Mouse (Mus musculus) gastrocnemius, postnatal 14 days (tissue): ENCODE measurements at regions not wholly inside any gene's neighbourhood (a gene's known extent, or its start where the extent isn't known, plus 50 kb on each side); places are given as distances from the start of the nearest gene placed in this dataset.

Experiments used
- DNase-seq: peaks from one replicate; pipeline ENCODE4 v3.0.0; 2021; ENCODE audit warnings: mixed read lengths
- intact Hi-C: fragments of 180-260 bp; cut with DNase I; formaldehyde crosslinking; loops from one replicate; pipeline ENCODE4 v1.15.1; 2025; ENCODE audit warnings: low total_unique reads

DNA sequence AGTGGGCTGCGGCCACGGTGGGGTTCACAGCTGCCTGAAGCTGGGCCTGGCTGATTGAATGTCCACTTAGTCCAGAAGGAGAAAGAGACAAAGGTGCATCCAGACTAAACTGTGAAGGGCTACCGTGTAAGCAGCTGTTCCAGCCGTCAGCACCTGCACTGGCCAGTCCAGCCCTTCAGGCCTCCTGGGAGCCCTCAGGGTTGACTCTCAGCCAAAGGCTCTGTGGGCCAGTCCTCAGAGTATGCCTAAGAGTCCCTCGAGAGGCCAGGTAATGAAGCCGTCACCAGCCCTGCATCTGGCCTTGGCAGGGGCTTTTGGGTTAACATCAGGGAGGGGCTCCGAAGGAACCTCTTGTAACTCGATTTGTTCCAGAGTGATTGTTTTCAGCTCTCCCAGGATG is 187.4 kb downstream of the Gpd2 start:
- intact Hi-C loops = no loop called here
- DNase-seq = no peak

DNA sequence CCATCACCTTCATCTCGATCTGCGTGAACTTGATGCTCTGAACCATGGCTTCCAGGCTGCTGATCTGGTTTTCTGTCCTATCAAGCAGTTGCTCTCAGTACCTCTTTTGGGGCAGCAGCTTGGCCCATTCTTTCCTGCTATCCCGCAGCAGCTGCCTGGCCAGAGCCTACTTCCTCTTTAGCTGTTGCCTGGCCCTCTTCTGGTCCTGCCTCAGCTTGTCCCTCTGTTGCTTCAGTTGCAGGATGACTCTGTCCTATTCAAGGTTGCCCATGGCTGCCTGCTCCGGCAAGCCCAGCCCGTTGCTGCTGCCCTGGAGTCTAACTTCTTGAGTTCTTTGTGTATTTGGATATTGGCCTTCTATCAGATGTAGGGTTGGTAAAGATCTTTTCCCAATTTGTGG is 188.0 kb downstream of the Gpd2 start:
- intact Hi-C loops = no loop called here
- DNase-seq = no peak

DNA sequence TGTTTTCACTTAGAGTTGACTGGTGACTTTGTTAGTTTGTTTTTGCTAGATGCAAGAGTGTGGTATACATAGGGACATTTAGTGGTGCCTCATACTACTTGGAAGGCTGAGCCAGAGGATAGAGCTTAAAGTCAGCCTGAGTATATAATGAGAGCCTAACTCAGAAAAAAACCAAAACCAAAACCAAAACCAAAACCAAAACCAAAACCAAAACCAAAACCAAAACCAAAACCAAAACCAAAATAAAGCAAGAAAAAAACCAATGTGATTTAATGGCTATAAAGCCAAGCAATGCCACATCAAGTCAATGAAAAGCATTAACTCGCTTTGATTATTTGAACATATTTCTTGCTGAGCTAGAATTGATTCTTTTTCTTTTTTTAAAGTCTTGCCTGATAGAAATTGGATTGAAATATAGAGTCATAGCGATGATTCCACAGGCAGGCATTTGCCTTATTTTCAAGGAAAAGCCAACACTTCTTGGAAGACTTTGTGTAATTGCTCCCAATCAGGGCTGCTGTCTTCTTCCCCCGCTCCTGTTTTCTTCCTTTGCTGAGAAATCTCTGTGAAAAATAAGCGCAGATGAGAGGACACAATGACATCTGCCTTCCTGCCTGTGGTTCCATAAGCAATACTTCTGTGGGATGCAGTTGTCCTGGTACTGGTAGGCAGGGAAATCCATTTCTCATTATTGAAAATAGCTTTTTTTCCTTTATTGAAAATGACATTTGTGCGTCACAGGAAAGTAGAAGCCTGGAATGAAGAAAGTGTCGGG is 213.7 kb downstream of the Gpd2 start:
- DNase-seq = no peak
- intact Hi-C loops = no loop called here

DNA sequence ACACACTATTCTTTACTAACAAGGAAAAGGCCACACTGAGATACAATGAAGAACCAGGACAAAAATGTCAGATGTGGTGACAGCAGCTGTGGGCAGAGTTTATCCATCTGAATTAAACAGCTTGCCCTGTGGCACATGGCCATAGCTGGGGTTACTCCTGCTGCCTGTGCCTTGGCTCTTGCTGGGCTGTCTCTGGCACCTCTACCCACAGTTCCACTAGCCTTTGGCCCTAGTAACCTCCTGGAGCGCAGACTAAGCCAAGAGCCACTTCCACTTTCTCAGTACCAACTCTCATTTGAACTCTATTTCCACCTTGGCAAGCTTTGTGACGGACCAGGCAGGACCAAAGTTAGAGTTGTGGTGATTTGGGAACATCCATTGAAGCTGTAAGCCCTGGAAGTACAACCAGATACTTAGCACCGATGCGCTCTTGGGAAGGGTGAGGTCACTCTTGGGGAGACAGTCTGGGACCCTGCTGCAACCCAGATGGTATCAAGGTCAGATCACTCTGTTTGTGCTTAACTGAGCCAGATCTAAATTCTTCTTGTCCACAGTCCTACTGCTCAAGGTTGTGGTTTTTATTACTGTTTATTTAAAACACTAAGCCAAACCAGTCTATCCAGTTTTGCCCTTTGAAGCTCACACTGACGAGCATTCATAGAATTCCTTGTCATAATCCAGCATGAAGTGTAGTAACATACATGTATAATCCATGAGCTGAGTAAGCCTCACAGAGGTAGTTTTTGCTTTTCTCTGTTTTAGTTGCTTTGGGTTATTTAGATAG is 216.7 kb downstream of the Gpd2 start:
- intact Hi-C loops = no loop called here
- peak; percentile 51 for DNase-seq

DNA sequence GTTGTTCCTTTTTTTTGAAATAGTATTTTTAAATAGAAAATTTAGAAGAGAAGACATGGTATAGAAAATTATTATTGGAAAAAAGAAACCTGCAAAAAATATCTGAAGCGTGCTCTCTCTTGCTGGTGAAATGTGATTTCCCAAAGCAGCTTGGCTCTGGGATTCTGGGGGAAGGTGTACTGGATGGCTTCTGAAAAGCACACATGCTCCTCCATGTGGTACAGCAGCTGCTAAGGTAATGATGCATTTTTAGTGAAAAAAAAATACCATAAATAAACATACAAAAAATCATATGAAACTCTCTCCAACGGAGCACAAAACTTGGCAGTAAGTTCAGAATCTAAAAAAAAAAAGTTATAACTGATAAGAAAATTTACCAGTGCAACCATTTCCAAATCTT is 222.5 kb downstream of the Gpd2 start:
- DNase-seq = no peak
- intact Hi-C loops = no loop called here

DNA sequence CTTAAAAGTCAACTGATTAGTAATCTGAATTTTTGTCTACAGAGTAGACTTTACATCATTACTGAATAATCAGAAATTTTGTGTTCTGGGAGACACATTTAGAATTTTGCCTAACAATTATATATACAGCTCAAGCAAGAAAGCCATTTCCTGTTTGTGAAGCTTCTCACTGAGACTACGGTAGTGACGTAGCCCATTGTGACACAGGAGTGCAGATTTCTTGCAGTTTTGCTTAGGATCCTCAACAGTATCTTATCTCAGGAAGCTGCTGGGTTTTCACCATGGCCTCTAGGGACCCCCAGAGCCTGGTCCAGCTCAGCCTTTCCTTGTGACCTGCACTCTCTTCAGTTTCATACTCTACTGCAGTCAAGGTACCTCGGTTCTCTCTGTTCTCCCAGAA is 236.4 kb downstream of the Gpd2 start:
- intact Hi-C loops = no loop called here
- no peak for DNase-seq

DNA sequence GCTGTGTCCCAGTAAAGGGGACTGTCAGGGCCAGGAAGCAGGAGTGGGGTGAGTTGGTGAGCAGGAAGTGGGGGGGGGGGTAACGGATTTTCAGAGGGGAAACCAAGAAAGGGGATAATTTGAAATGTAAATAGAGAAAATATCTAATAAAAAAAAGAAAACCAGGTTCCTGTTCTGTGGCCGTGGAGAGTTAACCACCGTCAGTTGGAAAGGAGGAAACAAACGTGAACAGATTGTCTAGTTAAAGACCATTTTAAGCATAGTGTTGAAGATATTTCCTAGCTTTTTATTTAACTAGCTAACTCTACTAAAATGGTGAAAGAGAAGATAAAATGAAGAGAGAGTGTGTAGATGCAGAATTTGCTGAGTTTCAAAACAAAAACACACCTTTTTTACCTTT is 254.7 kb downstream of the Gpd2 start:
- intact Hi-C loops = no loop called here
- no peak for DNase-seq

DNA sequence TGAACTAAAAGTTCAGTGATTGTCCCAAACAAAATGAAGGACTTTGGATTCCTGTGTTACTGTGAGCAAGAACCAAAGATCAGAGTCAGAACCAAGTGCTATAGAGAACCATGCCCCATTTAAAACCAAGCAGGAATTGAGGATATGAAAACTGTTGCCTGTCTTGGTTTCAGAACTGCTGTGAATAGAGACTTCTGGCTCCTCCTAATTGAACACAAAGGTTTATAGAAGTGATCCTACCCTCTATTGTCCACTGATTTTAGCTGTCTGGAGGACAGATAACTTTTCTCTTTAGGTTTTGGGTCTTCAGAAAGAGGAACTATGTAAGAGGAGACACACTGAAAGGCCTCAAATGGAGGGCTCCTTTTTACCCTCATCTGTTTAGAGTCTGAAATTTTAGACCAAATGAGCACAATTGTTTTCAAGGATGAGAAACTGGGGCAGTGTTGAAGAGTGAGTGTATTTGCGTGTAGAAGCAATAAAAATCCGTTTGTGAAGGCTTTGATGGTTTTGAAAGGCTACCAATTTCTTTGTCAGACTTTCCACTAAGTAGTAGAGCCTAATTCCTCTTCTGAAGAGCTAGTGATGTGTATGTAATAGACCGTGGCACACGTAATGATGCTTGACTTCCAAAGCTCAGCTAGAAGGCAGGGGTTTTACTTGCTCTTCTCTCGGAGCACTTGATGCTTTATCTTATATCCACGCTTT is 255.6 kb downstream of the Gpd2 start:
- DNase-seq = no peak

DNA sequence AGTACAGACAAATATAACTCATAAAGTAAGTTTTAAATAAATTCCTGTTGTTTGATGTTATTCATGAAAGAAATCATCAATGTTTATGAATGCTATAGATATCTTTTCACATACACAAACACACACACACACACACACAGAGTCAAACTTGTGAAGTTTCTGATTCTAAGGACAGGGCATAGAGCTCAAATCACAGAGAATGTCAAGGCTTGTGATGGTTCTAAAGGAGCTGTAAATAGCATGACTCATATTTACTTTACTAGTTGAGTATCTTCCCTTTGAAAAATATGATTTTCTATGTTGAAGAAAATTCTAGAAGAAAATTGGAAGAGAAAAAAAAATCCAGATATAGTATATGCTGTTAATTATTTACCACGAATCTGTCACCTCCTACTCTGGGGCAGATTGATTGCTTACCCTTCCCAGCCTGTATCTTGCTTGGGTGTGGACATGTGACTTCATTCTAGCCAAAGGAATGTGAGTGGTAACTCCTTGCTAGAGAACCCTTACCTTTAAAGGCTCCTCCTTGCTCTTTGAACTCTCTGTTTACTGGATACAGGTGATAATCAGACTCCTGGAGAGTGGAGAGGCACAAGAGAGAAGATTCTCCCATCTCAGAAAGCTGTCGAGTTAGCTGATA is 259.0 kb downstream of the Gpd2 start:
- no peak for DNase-seq
- intact Hi-C loops = no loop called here

More for the DNA sequence above, 255.6 kb downstream of the Gpd2 start:
- intact Hi-C loops = no loop called here

DNA sequence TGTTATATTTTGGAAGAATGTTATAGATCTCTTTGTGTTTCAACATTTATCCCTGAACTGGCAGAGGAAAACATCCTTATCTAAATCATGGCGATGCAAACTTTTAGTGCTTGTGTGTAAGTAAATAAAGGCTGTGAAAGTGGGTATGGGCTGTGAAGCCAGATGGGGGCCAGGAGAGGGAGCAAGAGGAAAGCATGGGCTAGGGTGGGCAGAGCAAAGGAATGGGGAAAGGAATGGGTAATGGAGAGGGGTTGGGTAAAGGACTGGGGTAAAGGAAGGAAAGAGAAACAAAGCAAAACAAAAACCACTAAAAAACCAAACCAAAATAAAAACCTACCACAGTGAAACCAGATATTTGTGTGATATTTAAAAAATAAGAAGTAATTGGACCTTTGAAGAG is 260.5 kb downstream of the Gpd2 start:
- DNase-seq = no peak
- intact Hi-C loops = no loop called here

DNA sequence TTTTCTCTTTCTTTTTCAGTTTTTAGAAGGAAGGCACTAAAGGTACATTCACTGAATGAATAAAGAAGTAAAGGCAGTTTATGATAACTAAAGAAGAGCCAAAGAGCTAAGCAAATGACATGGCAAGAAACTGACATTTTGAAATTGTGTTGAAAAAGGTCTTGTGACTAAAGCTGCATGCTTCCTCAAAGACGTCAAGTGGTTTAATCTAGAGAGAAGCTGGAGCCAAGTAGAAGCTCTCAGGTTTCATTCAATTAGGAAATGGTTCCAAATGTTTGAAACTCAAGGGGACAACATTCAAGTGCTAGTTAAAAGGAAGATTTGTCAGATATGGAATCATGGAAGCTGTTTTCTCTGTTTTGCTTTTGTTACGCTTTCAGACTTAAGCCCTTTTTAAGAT is 267.2 kb downstream of the Gpd2 start:
- no peak for DNase-seq
- intact Hi-C loops = no loop called here

DNA sequence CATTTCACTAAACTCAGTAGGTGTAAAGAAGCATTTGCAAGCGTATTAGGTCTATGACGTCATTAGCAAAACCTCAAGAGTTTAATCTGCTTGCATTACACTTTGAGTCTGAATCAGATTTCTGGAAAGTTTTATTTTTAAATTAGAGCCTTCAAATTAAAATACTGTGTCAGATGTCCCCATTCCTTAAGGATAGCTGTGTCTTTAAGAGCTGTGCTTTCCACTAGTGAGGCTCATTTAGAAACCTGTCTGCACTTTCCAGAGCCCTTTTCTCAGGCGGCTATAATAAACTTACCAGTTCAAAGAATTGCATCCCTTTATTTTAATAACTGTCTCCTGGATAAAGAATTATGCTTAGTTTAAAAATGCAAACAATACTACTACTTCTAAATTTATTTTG is 285.0 kb downstream of the Gpd2 start:
- intact Hi-C loops = no loop called here
- DNase-seq = no peak

DNA sequence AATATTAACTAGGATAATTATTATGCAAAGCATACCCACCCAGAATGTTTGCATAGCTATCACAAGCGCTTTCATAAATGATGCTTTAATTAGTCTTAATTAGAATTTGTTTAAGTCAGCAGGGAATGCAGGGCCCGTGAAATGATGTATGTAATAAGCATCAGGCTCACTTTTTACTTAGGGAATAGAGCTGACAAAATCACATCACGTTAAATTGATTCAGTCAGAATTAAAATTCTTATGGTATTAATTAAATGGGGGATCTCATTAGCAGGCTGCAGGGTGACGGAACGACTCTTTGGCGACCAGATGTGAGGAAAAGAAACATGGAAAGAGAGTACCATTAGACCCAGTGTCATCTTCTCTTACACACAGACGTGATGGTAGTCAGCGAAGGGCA is 285.5 kb downstream of the Gpd2 start:
- intact Hi-C loops = no loop called here
- no peak for DNase-seq

DNA sequence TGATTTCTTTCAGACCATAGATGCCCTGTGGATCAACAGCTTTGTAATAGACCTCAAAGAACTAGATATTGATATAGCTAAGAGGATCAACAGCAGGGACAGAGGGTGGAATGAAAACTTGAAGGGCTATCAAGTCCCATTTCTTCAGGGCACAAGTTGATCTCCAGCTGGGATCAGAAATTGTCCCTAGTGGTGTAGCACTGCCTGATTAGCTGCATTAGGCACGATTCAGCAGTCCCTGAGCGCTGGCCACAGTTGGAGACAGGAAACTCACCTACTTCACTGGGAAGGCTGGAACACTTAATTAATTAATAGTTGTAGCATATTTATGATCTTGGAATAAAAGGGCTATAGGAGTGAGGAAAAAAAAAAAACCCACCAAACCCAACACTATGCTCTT is 290.5 kb downstream of the Gpd2 start:
- DNase-seq = no peak
- intact Hi-C loops = no loop called here

DNA sequence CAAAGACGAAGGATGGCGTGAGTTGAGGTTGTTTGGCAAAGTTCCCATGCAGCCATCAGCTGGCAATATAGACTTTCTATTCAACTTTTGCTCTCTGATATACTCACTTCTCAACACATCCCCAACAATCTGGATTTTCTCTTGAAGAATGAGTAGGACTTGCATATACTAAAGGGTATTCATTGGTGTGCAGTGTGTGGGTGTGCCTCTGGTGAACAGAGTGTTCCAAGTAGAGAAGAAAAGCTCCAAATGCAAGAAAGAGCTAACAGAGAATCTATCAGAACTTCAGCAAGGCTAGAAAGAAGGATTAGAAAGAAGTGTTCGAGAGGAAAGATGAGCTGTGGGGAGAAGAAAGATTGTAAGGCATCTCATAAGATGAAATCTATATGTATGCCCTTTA is 302.4 kb downstream of the Gpd2 start:
- DNase-seq = no peak
- intact Hi-C loops = no loop called here

DNA sequence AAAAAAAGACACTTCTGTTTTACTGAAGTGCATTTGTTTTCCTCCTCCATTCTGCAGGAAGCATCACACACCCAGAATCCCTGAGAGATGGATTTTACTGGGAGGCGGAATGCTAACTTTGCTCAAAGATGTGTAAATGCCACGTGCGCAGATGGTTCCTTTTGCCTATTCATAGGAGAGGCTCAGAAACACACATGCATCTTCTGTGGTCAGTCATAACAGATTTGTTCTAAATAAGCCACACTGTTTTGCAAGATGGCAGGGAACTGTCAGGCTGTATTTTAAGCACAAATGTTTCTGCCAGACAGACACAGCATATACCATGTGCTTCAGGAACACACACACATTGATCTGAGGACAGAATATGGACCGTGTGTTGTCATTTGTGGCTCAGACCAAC is 327.8 kb downstream of the Gpd2 start:
- DNase-seq = no peak
- intact Hi-C loops = no loop called here

DNA sequence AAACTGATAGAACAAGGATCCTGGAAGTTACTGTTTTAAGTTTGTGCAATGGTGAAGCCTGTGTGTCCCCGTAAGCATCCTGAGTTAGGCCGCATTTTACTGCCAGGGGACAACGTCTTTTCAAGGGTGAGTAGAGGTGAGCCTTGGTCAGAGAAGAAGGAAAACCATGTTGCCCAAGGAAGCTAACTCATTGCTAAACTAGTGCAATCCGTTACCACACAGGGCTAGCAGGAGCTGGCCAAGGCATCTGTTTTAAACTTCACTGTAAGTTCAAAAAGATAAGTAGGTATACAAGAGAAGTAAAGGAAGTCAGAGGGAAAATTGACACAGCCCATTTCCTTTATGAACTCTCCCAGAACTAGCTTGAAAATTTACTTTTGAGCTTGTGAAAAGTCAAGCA is 328.7 kb downstream of the Gpd2 start:
- DNase-seq = no peak
- intact Hi-C loops = no loop called here

DNA sequence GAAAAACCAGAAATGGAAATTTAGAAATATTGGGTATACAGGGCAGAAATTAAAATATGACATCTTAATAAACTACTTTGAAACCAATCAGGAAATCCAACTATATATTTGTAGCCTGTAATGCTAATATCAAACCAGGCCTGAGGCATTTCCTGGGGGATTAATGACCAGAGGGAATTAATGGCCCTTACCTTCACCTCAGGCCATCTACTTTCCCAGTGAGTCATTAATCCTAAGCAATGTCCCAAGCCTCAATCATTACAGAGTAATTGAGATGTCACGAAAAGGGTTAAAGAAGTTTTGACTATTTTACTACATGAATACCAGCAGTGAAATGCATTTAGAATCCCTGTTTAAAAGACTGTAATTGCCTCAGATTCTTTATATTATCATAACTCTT is 329.7 kb downstream of the Gpd2 start:
- intact Hi-C loops = no loop called here
- no peak for DNase-seq

DNA sequence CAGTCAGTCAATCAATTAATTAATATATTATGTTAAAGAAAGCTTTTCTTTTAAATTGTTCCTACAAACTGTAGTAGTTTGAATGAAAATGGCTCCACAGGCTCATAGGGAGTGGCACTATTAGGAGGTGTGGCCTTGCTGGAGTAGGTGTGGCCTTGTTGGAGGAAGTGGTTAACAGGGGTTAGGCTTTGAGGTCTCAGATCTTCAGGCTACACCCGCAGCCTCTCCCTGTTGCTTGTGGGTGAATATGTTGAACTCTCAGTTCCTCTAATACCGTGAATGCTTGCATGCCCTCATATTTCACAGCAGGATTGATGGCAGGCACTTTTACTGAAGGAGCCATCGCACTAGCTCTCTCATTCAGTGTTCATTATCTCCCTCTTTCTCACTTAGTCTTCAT is 349.6 kb downstream of the Gpd2 start:
- no peak for DNase-seq
- intact Hi-C loops = no loop called here

DNA sequence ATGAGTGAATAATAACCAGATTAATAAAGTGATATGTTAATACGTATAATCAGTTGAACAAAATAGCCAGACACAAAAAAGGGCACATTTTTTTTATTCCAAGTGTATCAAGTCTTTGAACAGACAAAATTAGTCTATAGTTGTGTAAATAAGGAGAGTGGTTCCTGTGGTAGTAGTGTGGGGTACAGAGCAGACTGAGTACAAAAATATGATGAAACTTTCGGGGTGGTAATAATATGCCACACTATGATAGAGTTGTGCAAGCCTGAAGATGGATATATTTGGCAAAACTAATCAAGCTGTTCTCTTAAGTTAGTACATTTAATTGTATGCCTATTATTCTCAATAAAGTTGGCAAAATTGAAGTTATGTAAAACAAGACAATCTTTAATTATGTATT is 356.1 kb downstream of the Gpd2 start:
- intact Hi-C loops = no loop called here
- no peak for DNase-seq
